Mouse (Mus musculus) layer of hippocampus, adult 11-12 months (tissue): ENCODE measurements at regions not wholly inside any gene's neighbourhood (a gene's known extent, or its start where the extent isn't known, plus 50 kb on each side); places are given as distances from the start of the nearest gene placed in this dataset.
A peak's percentile ranks its signal among the peaks of the same experiment; 100 is the strongest.

ENCODE experiments used
- DNase-seq: peaks from one replicate; pipeline ENCODE4 v3.0.0; 2022; ENCODE audit warnings: low spot score

DNA sequence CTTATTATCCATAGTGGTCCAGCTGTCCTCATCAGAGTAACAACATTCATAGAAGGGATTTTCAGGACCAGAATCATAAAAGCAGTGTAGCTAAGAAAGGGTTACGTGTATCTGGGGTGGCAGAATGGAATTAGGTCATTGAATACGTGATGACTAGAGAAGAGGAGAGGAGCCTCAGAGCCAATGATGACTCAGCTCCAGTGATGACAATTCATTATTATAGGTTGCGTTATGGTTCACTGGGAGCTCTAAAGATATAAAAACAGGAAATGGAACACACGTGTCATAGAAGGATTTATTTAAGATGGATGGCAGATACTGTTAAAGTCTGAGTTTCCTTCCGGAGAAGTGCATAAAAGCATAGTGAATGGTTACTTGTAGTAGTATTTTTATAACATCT is 291.6 kb downstream of the Isl1 start:
- DNase-seq, result no peak

GRCm38 (mm10) chr13:116003733-116004132 is 305.8 kb downstream of the Isl1 start:
- DNase-seq, result no peak

DNA sequence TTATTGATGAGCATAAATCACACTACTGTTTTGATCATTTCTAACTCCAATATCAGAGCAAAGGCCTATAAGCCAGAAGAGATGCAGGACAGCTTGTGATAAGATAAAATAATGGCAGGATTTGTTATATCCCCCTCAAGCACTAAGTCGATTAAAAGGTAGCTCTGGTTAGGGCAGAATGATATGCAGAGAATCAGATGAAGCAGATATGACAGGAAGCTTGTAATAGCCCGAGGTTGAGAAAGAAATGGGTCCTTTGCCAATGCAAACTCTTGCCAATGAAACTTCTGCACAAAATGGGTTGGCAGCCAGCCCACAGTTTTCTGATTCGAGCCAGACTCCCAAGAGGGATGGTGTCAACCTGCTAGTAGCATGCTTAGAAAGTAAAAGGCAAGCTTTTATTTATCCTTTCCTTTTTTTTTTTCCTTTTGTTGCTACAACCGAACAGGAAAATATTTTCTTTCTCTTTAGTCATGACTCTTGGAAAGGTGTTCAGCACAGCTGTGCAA is 307.0 kb downstream of the Isl1 start:
- DNase-seq, result peak; percentile 70

DNA sequence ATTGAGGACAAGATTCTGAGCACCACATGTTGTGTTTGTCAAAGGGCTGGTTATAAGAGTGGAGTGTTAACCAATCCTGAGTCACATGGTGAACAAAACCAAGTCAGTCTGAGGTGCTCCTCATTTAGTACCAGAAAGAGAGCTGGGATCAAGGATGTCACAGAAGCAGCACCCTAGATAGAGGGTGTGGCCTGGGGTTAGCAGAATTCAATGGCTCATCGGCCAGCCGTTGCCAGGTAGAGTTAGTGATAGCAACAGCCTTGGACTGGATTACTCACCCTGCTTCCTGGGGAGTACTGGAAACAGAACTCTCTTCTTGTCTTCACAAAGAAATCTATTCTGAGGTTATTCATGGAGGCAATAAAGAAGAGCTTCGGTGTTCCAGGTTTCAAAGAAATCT is 318.9 kb downstream of the Isl1 start:
- DNase-seq, result no peak

- DNase-seq, result peak; percentile 7
Measured at GRCm38 (mm10) chr13:115989091-115989490, 320.4 kb downstream of the Isl1 start.

- DNase-seq, result no peak
Measured at GRCm38 (mm10) chr13:115986282-115986681, 323.2 kb downstream of the Isl1 start.

GRCm38 (mm10) chr13:115985715-115986114 is 323.8 kb downstream of the Isl1 start:
- DNase-seq, result no peak

- DNase-seq, result no peak
Measured at GRCm38 (mm10) chr13:115977890-115978203, 331.6 kb downstream of the Isl1 start.

DNA sequence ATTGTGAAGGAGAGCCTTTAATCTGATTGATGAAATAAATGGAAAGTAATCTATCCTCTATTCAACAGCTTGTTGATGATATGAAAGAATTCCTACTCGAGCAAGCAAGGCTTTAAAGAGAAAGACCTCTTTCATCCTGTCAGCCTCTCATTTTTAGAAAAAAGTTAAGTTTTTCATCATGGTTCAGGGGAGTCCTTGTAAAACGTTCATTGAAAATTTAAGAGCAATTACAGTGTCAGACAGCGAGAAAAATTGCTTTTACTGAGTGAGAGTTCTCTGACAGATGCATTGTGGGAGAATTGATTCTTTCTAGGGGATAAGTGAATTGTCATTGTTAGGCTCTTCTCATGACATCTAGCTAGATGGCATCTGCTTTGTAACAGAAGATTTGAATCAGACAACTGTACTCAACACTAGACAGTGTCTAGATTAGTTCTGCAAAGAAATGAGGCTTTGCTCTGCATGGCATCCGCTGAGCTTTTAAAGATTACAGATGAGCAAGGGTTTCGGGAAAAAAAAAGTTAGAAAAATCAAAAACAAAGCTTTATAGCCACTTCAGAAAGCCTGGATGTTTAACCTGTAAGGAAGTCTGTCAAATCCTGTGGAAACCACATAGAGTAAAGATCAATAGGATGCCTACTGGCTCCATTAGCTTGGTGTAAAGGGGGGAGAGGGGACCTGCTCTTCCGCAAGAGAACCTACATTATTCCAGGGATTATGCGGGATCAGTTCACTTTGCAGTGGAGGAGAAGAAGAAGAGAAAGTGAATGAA is 332.2 kb downstream of the Isl1 start:
- DNase-seq, result no peak
